Mouse (Mus musculus) erythroblast, embryonic 14.5 days (primary cell): ENCODE results near the gene Eif4g3. TPM values are rescaled to one million over a fixed set of nuclear protein-coding genes. Genes with fewer than 3 reads are reported as not detected.

Experiments
- H3K27me3 ChIP-seq: 2 replicates; pipeline ENCODE4 v1.6.1; 2012; ENCODE audit warnings: inconsistent platforms; ENCODE audit not compliant: control insufficient read depth
- H3K36me3 ChIP-seq: 2 replicates; pipeline ENCODE4 v1.6.1; 2012; ENCODE audit warnings: mild to moderate bottlenecking, inconsistent platforms; ENCODE audit not compliant: control insufficient read depth
- H3K4me1 ChIP-seq: 2 replicates; pipeline ENCODE4 v1.6.1; 2012; ENCODE audit warnings: inconsistent platforms; ENCODE audit not compliant: control insufficient read depth
- H3K4me3 ChIP-seq: replicated peaks from 2 replicates; pipeline ENCODE3; 2012; ENCODE audit warnings: moderate library complexity, mild to moderate bottlenecking, inconsistent platforms
- H3K9me3 ChIP-seq: 2 replicates; pipeline ENCODE4 v1.6.1; 2012; ENCODE audit warnings: low read length, inconsistent platforms, mixed read lengths; ENCODE audit not compliant: control insufficient read depth
- GATA1 ChIP-seq: IDR thresholded peaks from 2 replicates; pipeline ENCODE4 v1.6.1; 2012; ENCODE audit warnings: low read length, inconsistent platforms, mixed read lengths
- TAL1 ChIP-seq: IDR thresholded peaks from 3 replicates; pipeline ENCODE4 v1.6.1; 2012; ENCODE audit warnings: low read length, inconsistent platforms, mixed read lengths
- polyA plus RNA-seq: library from polyadenylated mRNA; stranded (reverse); fragments of >175 nt; gene quantifications from 2 replicates; pipeline ENCODE4 v1.2.3, GENCODE M21; 2012

The Eif4g3 gene
- polyA plus RNA-seq, 1 experiment: 2.9 TPM

GRCm38 (mm10) chr4:138089512-138089911 is 96.7 kb downstream of the Eif4g3 start:
- Histone ChIP-seq H3K9me3 (no peaks in the 10 kb centered on the region), H3K4me3 (no peak overlapping the region), H3K4me1 (no peaks in the 10 kb centered on the region), H3K27me3 (no peaks in the 10 kb centered on the region), H3K36me3 (peaks cover 34% of the 10 kb centered on the region)
- TF ChIP-seq GATA1 (no peak), TAL1 (no peak)

- H3K4me3 ChIP-seq: no peak overlapping the region
- no peak for TF ChIP-seq TAL1
- no peak for TF ChIP-seq GATA1
- peaks cover 27% of the 10 kb centered on the region for H3K36me3 ChIP-seq
- H3K4me1 ChIP-seq: no peaks in the 10 kb centered on the region
- H3K9me3 ChIP-seq: no peaks in the 10 kb centered on the region
- H3K27me3 ChIP-seq: no peaks in the 10 kb centered on the region
These were observed 98.9 kb downstream of the Eif4g3 start for GRCm38 (mm10) chr4:138091562-138092194.

- Histone ChIP-seq H3K27me3 (no peaks in the 10 kb centered on the region), H3K4me3 (no peak overlapping the region), H3K36me3 (peaks cover 70% of the 10 kb centered on the region), H3K4me1 (no peaks in the 10 kb centered on the region), H3K9me3 (no peaks in the 10 kb centered on the region)
- TF ChIP-seq GATA1 (no peak), TAL1 (no peak)
These were observed 107.6 kb downstream of the Eif4g3 start for GRCm38 (mm10) chr4:138100456-138100855.

- Histone ChIP-seq H3K4me3 (no peak overlapping the region), H3K27me3 (no peaks in the 10 kb centered on the region), H3K9me3 (no peaks in the 10 kb centered on the region), H3K36me3 (peaks cover 77% of the 10 kb centered on the region), H3K4me1 (no peaks in the 10 kb centered on the region)
- TF ChIP-seq TAL1: no peak
- TF ChIP-seq GATA1: no peak
These were observed 109.0 kb downstream of the Eif4g3 start for GRCm38 (mm10) chr4:138101795-138102194.

- TF ChIP-seq GATA1 (no peak), TAL1 (no peak)
- H3K4me3 ChIP-seq: no peak overlapping the region
- H3K9me3 ChIP-seq: no peaks in the 10 kb centered on the region
- H3K27me3 ChIP-seq: no peaks in the 10 kb centered on the region
- no peaks in the 10 kb centered on the region for H3K4me1 ChIP-seq
- peaks cover 77% of the 10 kb centered on the region for H3K36me3 ChIP-seq
These were observed 109.6 kb downstream of the Eif4g3 start for GRCm38 (mm10) chr4:138102413-138102812.

GRCm38 (mm10) chr4:138104967-138105366 is 112.1 kb downstream of the Eif4g3 start:
- no peaks in the 10 kb centered on the region for H3K9me3 ChIP-seq
- peaks cover 87% of the 10 kb centered on the region for H3K36me3 ChIP-seq
- no peaks in the 10 kb centered on the region for H3K4me1 ChIP-seq
- H3K4me3 ChIP-seq: no peak overlapping the region
- TF ChIP-seq TAL1: no peak
- no peak for TF ChIP-seq GATA1
- no peaks in the 10 kb centered on the region for H3K27me3 ChIP-seq

- TF ChIP-seq GATA1 (no peak), TAL1 (no peak)
- H3K27me3 ChIP-seq: no peaks in the 10 kb centered on the region
- no peaks in the 10 kb centered on the region for H3K4me1 ChIP-seq
- peaks cover 79% of the 10 kb centered on the region for H3K36me3 ChIP-seq
- H3K4me3 ChIP-seq: no peak overlapping the region
- H3K9me3 ChIP-seq: no peaks in the 10 kb centered on the region
These were observed 114.9 kb downstream of the Eif4g3 start for GRCm38 (mm10) chr4:138107441-138108409.

- H3K27me3 ChIP-seq: no peaks in the 10 kb centered on the region
- no peak overlapping the region for H3K4me3 ChIP-seq
- H3K36me3 ChIP-seq: peaks cover 72% of the 10 kb centered on the region
- no peaks in the 10 kb centered on the region for H3K9me3 ChIP-seq
- TF ChIP-seq GATA1 (no peak), TAL1 (no peak)
- no peaks in the 10 kb centered on the region for H3K4me1 ChIP-seq
These were observed 115.7 kb downstream of the Eif4g3 start for GRCm38 (mm10) chr4:138108541-138108940.

GRCm38 (mm10) chr4:138109332-138109731 is 116.5 kb downstream of the Eif4g3 start:
- Histone ChIP-seq H3K9me3 (no peaks in the 10 kb centered on the region), H3K36me3 (peaks cover 70% of the 10 kb centered on the region), H3K27me3 (no peaks in the 10 kb centered on the region), H3K4me1 (no peaks in the 10 kb centered on the region), H3K4me3 (no peak overlapping the region)
- no peak for TF ChIP-seq GATA1
- no peak for TF ChIP-seq TAL1
